Mouse (Mus musculus): Measurements from ENCODE around the gene Kcnh1.
A peak's percentile ranks its signal among the peaks of the same experiment; 100 is the strongest.

The Kcnh1 gene

GRCm38 (mm10) chr1:192190508-192191321 is at the start of gene Kcnh1:
Gene Kcnh1 (plus strand): TSS chr1:192190774.
- peak; percentile 77 for ATAC-seq (ENCODE audit: insufficient number of reproducible peaks, low FRiP score, low TSS enrichment)

GRCm38 (mm10) chr1:192151179-192151578 is 39.4 kb upstream of the Kcnh1 start:
- no peak for ATAC-seq (ENCODE audit: insufficient number of reproducible peaks, low FRiP score, low TSS enrichment)

GRCm38 (mm10) chr1:192171477-192171876 is 19.1 kb upstream of the Kcnh1 start:
- no peak for ATAC-seq (ENCODE audit: insufficient number of reproducible peaks, low FRiP score, low TSS enrichment)

- ATAC-seq (ENCODE audit: insufficient number of reproducible peaks, low FRiP score, low TSS enrichment): no peak
Observed at GRCm38 (mm10) chr1:192179877-192180276, 10.7 kb upstream of the Kcnh1 start.

GRCm38 (mm10) chr1:192181696-192182257 is 8.8 kb upstream of the Kcnh1 start:
- ATAC-seq (ENCODE audit: insufficient number of reproducible peaks, low FRiP score, low TSS enrichment): no peak

- peak; percentile 41 for ATAC-seq (ENCODE audit: insufficient number of reproducible peaks, low FRiP score, low TSS enrichment)
Observed at GRCm38 (mm10) chr1:192189056-192189455, 1.5 kb upstream of the Kcnh1 start.

- 0 out of 2 replicates have a peak, but pooled peaks have one; percentile 18 for ATAC-seq (ENCODE audit: insufficient number of reproducible peaks, low FRiP score, low TSS enrichment)
Observed at GRCm38 (mm10) chr1:192189771-192190170, 803 bp upstream of the Kcnh1 start.

GRCm38 (mm10) chr1:192191322-192191639 is 707 bp downstream of the Kcnh1 start:
- peak; percentile 27; the same call in 1 of the 2 replicates for ATAC-seq (ENCODE audit: insufficient number of reproducible peaks, low FRiP score, low TSS enrichment)

- ATAC-seq (ENCODE audit: insufficient number of reproducible peaks, low FRiP score, low TSS enrichment): no peak
Observed at GRCm38 (mm10) chr1:192191859-192192258, 1.3 kb downstream of the Kcnh1 start.

- ATAC-seq (ENCODE audit: insufficient number of reproducible peaks, low FRiP score, low TSS enrichment): no peak
Observed at GRCm38 (mm10) chr1:192192710-192193109, 2.1 kb downstream of the Kcnh1 start.

GRCm38 (mm10) chr1:192193656-192194055 is 3.1 kb downstream of the Kcnh1 start:
- no peak for ATAC-seq (ENCODE audit: insufficient number of reproducible peaks, low FRiP score, low TSS enrichment)

GRCm38 (mm10) chr1:192197495-192197894 is 6.9 kb downstream of the Kcnh1 start:
- no peak for ATAC-seq (ENCODE audit: insufficient number of reproducible peaks, low FRiP score, low TSS enrichment)

GRCm38 (mm10) chr1:192202936-192203335 is 12.4 kb downstream of the Kcnh1 start:
- peak; percentile 80 for ATAC-seq (ENCODE audit: insufficient number of reproducible peaks, low FRiP score, low TSS enrichment)

- peak; percentile 50; the same call in 1 of the 2 replicates for ATAC-seq (ENCODE audit: insufficient number of reproducible peaks, low FRiP score, low TSS enrichment)
Observed at GRCm38 (mm10) chr1:192207956-192208355, 17.4 kb downstream of the Kcnh1 start.

GRCm38 (mm10) chr1:192212448-192212847 is 21.9 kb downstream of the Kcnh1 start:
- no peak for ATAC-seq (ENCODE audit: insufficient number of reproducible peaks, low FRiP score, low TSS enrichment)

GRCm38 (mm10) chr1:192214666-192215065 is 24.1 kb downstream of the Kcnh1 start:
- ATAC-seq (ENCODE audit: insufficient number of reproducible peaks, low FRiP score, low TSS enrichment): no peak

- no peak for ATAC-seq (ENCODE audit: insufficient number of reproducible peaks, low FRiP score, low TSS enrichment)
Observed at GRCm38 (mm10) chr1:192220156-192220555, 29.6 kb downstream of the Kcnh1 start.

GRCm38 (mm10) chr1:192224161-192224560 is 33.6 kb downstream of the Kcnh1 start:
- no peak for ATAC-seq (ENCODE audit: insufficient number of reproducible peaks, low FRiP score, low TSS enrichment)

- ATAC-seq (ENCODE audit: insufficient number of reproducible peaks, low FRiP score, low TSS enrichment): no peak
Observed at GRCm38 (mm10) chr1:192232696-192233095, 42.1 kb downstream of the Kcnh1 start.

GRCm38 (mm10) chr1:192246836-192247235 is 56.3 kb downstream of the Kcnh1 start:
- no peak for ATAC-seq (ENCODE audit: insufficient number of reproducible peaks, low FRiP score, low TSS enrichment)

GRCm38 (mm10) chr1:192259146-192259545 is 68.6 kb downstream of the Kcnh1 start:
- ATAC-seq (ENCODE audit: insufficient number of reproducible peaks, low FRiP score, low TSS enrichment): no peak

GRCm38 (mm10) chr1:192259616-192260015 is 69.0 kb downstream of the Kcnh1 start:
- no peak for ATAC-seq (ENCODE audit: insufficient number of reproducible peaks, low FRiP score, low TSS enrichment)

Measured in cerebellum, adult (tissue).